Mouse (Mus musculus) lung, embryonic 15.5 days (tissue): Measurements from ENCODE around the gene Plbd2. TPM values are rescaled to one million over a fixed set of nuclear protein-coding genes. Genes with fewer than 3 reads are reported as not detected.

ENCODE experiments used
- ATAC-seq: fragments of 200-750 bp; cut with Nextera tagmentation; 2 replicates; pipeline ENCODE4 v1.8.0; 2017; ENCODE audit warnings: moderate number of reproducible peaks, borderline replicate concordance; ENCODE audit not compliant: low FRiP score, low TSS enrichment; ENCODE audit errors: extremely low read depth
- H3K27ac ChIP-seq: fragments of 300-500 bp; sonication (generic); 2 replicates; pipeline ENCODE4 v1.5.1; 2015; ENCODE audit warnings: moderate library complexity, mild to moderate bottlenecking, inconsistent platforms
- H3K27me3 ChIP-seq: fragments of 300-500 bp; sonication (generic); 2 replicates; pipeline ENCODE4 v1.6.1; 2015; ENCODE audit warnings: inconsistent platforms
- H3K36me3 ChIP-seq: fragments of 300-500 bp; sonication (generic); 2 replicates; pipeline ENCODE4 v1.6.1; 2015; ENCODE audit warnings: inconsistent platforms
- H3K4me1 ChIP-seq: fragments of 300-500 bp; sonication (generic); 2 replicates; pipeline ENCODE4 v1.6.1; 2015; ENCODE audit warnings: inconsistent platforms
- H3K4me2 ChIP-seq: fragments of 300-500 bp; sonication (generic); 2 replicates; pipeline ENCODE4 v1.6.1; 2015; ENCODE audit warnings: inconsistent platforms, mild to moderate bottlenecking, moderate library complexity
- H3K4me3 ChIP-seq: fragments of 300-500 bp; sonication (generic); 2 replicates; pipeline ENCODE4 v1.5.1; 2015; ENCODE audit warnings: mild to moderate bottlenecking, inconsistent platforms
- H3K9ac ChIP-seq: fragments of 300-500 bp; sonication (generic); 2 replicates; pipeline ENCODE4 v1.6.1; 2015; ENCODE audit warnings: inconsistent platforms
- H3K9me3 ChIP-seq: fragments of 300-500 bp; sonication (generic); 2 replicates; pipeline ENCODE4 v1.6.1; 2016; ENCODE audit warnings: inconsistent platforms
- WGBS: fragments of 180-500 bp; shearing (Covaris S2); methylation state at CpG from one replicate; pipeline ENCODE4 v1.1.7; 2015; 5-methylcytosine and 5-hydroxymethylcytosine counted together
- polyA plus RNA-seq: library from polyadenylated mRNA; unstranded; fragments of >200 nt; fragmentation: Nextera tagmentation; extraction: Ambion mirVana; gene quantifications from 2 replicates; pipeline ENCODE4 v1.2.1, GENCODE M21; 2015

Plbd2 gene
- 52.6 and 56.1 TPM in 2 replicates for polyA plus RNA-seq

DNA sequence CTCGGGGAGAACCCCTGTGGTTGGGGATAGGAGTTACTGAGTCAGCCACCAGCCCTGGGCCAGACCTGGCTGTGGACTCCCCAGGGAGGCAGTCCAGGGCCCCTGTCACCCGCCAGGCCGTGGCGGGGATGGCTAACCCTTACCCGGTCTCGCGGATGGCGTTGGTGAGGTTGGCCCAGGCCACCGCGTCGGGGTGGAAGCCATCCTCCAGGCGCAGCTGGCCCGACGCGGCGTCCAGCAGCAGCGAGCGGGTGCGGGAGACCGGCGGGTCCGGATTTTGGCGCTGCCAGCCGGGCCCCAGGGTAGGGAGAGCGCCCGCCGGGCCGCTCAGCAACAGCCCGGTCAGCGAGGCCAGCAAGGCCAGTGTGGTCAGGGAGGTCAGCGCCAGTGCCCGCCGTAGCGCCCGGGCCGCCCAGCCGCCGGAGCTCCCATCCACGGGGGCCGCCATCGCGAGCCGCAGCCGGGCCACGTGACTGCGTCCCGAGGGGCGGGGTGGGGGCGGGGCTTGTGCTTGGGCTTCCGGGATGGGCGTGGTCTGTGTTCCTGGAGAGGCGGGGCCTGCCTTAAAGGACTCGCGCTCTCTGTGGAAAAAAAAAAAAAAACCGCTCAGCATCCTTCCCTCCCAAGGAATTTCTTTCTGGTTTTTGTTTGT, at the start of gene Plbd2:
TSS of gene Plbd2 (minus strand) at position 482 of the 652 bp plus-strand sequence.
- Histone ChIP-seq H3K36me3 (no peaks in the 10 kb centered on the region), H3K4me3 (peak within 1 kb of the TSS; percentile 83), H3K4me1 (peaks cover 29% of the 10 kb centered on the region), H3K27me3 (no peaks in the 10 kb centered on the region), H3K27ac (no peak within 1 kb of the TSS), H3K9me3 (no peaks in the 10 kb centered on the region), H3K4me2 (peak within 1 kb of the TSS; percentile 92), H3K9ac (peak within 1 kb of the TSS; percentile 73)
- peak; percentile 77 for ATAC-seq
- WGBS: under 1% methylated on average over 55 of the region's 55 CpGs

DNA sequence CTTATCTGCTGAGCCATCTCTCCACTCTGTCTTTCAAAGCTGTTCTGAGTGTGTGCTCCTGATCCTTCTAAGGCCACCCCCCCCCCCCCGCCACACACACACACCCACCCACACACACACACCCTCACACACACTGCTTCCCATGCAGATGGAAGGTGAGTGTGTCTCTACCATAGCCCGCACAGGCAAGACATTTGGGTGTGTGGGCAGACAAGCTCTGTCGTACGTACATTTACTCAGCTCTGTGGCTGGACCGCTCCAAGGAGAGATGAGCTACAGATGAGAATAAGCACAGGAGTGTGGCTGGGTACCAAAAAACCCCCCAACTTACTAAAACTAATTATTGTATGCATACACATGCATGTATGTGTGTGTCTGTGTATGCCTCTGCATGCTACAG, 47.2 kb upstream of the Plbd2 start:
- H3K4me3 ChIP-seq: no peak overlapping the region
- no peaks in the 10 kb centered on the region for H3K4me1 ChIP-seq
- no peak for ATAC-seq
- H3K4me2 ChIP-seq: no peak overlapping the region
- no peak overlapping the region for H3K27ac ChIP-seq
- H3K36me3 ChIP-seq: peaks cover 15% of the 10 kb centered on the region; the same call in 1 of the 2 replicates
- no peaks in the 10 kb centered on the region for H3K9me3 ChIP-seq
- 93% methylated on average over 5 of the region's 5 CpGs for WGBS
- H3K27me3 ChIP-seq: no peaks in the 10 kb centered on the region
- no peak overlapping the region for H3K9ac ChIP-seq

DNA sequence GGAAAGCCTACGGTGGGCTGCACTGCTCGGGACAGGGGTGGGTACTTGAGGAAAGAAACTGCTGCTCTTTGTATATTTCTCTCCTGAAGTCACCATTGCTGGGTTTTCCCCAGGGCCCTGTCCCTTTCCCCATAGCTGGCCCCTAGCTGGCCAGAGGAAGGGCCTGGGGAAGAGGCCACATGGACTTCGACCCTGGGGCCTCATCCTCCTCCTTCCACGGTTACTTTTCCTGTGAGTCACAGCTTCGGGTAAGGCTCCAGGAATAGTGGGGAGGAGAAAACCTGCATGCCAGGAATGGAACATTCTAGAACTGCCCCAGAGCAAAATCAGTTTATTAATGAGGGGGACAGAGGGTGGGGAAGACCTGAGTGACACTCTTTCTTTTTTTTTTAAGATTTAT, 46.7 kb upstream of the Plbd2 start:
- no peaks in the 10 kb centered on the region for H3K27me3 ChIP-seq
- no peak for ATAC-seq
- no peak overlapping the region for H3K4me2 ChIP-seq
- no peak overlapping the region for H3K4me3 ChIP-seq
- H3K36me3 ChIP-seq: peaks cover 15% of the 10 kb centered on the region; the same call in 1 of the 2 replicates
- no peaks in the 10 kb centered on the region for H3K4me1 ChIP-seq
- 66% methylated on average over 5 of the region's 5 CpGs for WGBS
- H3K9ac ChIP-seq: no peak overlapping the region
- H3K9me3 ChIP-seq: no peaks in the 10 kb centered on the region
- no peak overlapping the region for H3K27ac ChIP-seq

DNA sequence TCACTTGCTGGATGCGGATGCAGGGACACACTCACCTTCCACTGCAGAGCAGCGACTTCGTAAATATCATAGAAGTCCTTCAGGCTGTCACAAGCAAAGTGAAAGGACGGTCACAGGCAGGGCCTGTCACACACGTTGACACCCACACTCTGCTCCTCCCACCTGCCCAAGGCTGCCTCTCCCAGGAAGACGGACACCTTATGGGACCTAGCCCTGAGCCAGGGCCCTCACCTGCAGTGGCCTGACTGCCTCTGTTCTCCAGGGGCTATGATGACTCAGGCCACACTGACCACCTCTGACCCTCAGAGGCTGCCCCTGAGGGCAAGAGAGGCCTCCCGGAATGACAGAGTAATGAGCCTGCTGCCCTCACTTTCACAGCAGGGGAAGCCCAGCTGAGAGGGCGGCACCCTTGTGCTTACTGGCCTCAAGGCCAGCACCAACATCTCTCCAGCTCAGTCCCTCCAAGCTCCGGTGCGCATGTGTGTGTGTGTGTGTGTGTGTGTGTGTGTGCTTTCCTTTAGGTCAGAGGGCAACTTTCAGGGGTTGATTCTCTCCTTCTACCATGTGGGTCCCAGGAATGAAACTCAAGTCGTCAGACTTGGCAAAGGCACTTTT, 44.9 kb upstream of the Plbd2 start:
- no peak overlapping the region for H3K27ac ChIP-seq
- H3K9ac ChIP-seq: no peak overlapping the region
- no peak for ATAC-seq
- H3K4me2 ChIP-seq: no peak overlapping the region
- H3K36me3 ChIP-seq: peaks cover 9% of the 10 kb centered on the region; the same call in 1 of the 2 replicates
- no peak overlapping the region for H3K4me3 ChIP-seq
- no peaks in the 10 kb centered on the region for H3K9me3 ChIP-seq
- H3K4me1 ChIP-seq: no peaks in the 10 kb centered on the region
- no peaks in the 10 kb centered on the region for H3K27me3 ChIP-seq
- WGBS: 61% methylated on average over 11 of the region's 11 CpGs

DNA sequence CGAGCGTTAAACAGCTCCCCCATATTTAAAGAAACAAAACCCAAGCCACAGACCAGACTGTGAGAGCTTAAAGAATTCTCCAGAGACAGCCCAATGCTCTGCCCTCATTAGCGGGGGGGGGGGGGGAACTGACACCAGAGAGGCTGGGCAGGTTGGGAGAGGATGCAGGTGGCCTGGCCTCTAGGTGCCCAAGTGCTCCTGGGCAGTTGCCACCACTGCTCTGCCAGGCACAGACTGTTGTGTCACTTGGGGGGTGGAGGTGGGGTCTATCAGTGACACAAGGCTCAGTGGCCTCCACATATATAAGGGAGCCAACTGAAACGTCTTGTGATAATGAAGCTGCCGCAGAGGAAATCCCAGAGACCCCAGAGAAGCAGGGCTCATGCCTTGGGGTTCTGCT, 33.2 kb upstream of the Plbd2 start:
- H3K36me3 ChIP-seq: peaks cover 21% of the 10 kb centered on the region
- no peaks in the 10 kb centered on the region for H3K9me3 ChIP-seq
- H3K4me2 ChIP-seq: no peak overlapping the region
- no peak overlapping the region for H3K4me3 ChIP-seq
- 0 out of 2 replicates have a peak overlapping the region, but pooled peaks have one; percentile 29 for H3K27ac ChIP-seq
- no peak for ATAC-seq
- 66% methylated on average over 5 of the region's 5 CpGs for WGBS
- no peak overlapping the region for H3K9ac ChIP-seq
- H3K27me3 ChIP-seq: no peaks in the 10 kb centered on the region
- peaks cover 19% of the 10 kb centered on the region for H3K4me1 ChIP-seq

DNA sequence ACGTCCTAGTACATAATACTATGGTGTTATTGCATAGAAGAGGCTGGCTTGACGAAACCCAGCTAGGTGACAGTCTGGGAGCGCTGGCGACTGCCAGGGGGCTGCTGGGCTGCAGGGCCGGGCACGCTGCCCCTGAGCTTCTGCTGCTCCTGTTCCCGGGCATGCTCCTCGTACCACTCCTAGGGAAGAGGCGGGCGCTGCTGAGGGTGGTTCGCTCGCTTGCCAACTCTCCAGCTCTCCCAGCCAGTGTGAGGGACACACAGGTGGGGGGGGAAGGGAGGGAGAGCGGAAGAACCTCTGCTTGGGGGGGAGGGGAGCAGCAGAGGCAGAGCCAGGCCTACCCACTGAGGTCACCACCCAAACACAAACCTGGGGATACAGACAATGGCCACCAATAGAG, 32.6 kb upstream of the Plbd2 start:
- no peaks in the 10 kb centered on the region for H3K27me3 ChIP-seq
- no peak overlapping the region for H3K4me2 ChIP-seq
- WGBS: 83% methylated on average over 12 of the region's 13 CpGs
- H3K36me3 ChIP-seq: peaks cover 21% of the 10 kb centered on the region
- peak overlapping the region; percentile 29; the same call in 1 of the 2 replicates for H3K27ac ChIP-seq
- H3K9ac ChIP-seq: no peak overlapping the region; the same call in 1 of the 2 replicates
- peaks cover 19% of the 10 kb centered on the region for H3K4me1 ChIP-seq
- H3K9me3 ChIP-seq: no peaks in the 10 kb centered on the region
- no peak for ATAC-seq
- H3K4me3 ChIP-seq: no peak overlapping the region

DNA sequence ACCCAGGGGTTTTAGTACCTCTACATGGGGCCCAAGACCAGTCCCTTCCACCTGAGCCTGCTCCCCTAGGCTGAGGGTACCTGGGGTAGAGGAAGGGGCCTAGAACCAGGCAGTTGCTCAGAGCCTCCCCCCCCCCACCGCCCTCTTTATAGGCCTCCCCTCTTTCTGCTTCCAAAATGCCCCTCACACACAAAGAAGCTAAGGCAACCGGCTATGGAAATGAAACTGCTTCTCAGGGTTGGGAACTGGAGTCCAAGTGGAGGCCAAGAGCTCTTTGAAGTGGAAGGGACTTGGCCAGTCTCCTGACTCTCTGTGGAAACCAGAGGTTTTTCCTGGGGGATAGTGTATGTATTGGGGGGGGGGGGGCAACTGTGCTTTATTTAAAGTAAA, 31.3 kb upstream of the Plbd2 start:
- Histone ChIP-seq H3K9ac (no peak overlapping the region), H3K9me3 (no peaks in the 10 kb centered on the region), H3K36me3 (peaks cover 13% of the 10 kb centered on the region), H3K27me3 (no peaks in the 10 kb centered on the region), H3K27ac (peak overlapping the region; percentile 62), H3K4me2 (no peak overlapping the region), H3K4me1 (peaks cover 19% of the 10 kb centered on the region), H3K4me3 (no peak overlapping the region)
- ATAC-seq: no peak
- WGBS: 17% methylated on average over 2 of the region's 2 CpGs

DNA sequence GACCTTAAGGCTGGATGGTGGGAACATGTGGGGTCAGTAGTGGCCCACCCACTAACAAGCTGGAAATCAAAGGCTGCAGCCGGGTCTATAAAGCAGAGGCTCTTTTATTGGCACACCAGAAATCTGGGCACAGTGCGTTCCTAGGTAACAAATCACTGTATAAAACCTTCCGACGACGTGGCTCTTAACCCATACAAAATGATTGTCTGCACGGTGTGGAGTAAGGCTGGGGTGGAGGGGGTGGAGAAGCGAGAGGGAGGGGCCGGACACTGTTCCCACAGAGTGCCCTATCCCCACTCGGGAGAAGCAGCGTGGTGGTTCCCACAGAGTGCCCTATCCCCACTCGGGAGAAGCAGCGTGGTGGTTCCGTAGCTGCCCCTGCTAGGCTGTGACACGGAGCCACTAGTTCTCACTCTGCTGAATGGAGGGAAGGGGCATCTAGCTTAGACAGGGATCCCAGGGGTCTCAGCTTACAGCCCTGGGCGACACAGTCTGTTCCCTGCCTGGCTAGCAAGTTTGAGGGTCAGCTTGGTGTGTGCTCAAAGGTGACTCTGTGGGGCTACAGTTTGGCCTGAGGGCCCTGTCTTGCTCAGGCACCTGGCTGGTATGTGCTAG, 30.8 kb upstream of the Plbd2 start:
- peak overlapping the region; percentile 62 for H3K27ac ChIP-seq
- no peak overlapping the region for H3K4me3 ChIP-seq
- no peak overlapping the region for H3K4me2 ChIP-seq
- H3K36me3 ChIP-seq: peaks cover 13% of the 10 kb centered on the region
- WGBS: 68% methylated on average over 15 of the region's 15 CpGs
- no peaks in the 10 kb centered on the region for H3K27me3 ChIP-seq
- peaks cover 19% of the 10 kb centered on the region for H3K4me1 ChIP-seq
- H3K9ac ChIP-seq: no peak overlapping the region
- H3K9me3 ChIP-seq: no peaks in the 10 kb centered on the region
- no peak for ATAC-seq

DNA sequence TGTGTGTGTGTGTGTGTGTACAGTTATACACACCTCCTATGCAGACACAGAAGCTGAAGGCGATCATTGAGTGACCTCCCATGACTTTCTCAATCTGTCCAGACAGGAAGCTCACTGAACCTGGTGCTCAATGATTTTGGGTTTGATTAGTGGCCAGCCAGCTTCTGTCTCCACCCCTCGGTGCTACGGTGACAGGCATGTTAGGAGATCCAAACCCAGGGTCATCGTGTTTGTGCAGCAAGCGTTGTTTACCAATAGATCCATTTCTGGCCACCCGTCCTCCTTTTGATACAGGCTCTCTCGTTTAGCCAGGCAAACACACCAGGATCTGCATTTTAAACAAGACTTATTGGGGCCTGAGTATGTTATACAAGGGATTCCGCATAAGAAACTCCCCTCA, 28.2 kb upstream of the Plbd2 start:
- Histone ChIP-seq H3K4me1 (peaks cover 19% of the 10 kb centered on the region), H3K9ac (no peak overlapping the region), H3K36me3 (no peaks in the 10 kb centered on the region), H3K9me3 (no peaks in the 10 kb centered on the region), H3K27me3 (no peaks in the 10 kb centered on the region), H3K4me2 (no peak overlapping the region), H3K4me3 (no peak overlapping the region), H3K27ac (no peak overlapping the region)
- WGBS: 74% methylated on average over 8 of the region's 8 CpGs
- no peak for ATAC-seq

DNA sequence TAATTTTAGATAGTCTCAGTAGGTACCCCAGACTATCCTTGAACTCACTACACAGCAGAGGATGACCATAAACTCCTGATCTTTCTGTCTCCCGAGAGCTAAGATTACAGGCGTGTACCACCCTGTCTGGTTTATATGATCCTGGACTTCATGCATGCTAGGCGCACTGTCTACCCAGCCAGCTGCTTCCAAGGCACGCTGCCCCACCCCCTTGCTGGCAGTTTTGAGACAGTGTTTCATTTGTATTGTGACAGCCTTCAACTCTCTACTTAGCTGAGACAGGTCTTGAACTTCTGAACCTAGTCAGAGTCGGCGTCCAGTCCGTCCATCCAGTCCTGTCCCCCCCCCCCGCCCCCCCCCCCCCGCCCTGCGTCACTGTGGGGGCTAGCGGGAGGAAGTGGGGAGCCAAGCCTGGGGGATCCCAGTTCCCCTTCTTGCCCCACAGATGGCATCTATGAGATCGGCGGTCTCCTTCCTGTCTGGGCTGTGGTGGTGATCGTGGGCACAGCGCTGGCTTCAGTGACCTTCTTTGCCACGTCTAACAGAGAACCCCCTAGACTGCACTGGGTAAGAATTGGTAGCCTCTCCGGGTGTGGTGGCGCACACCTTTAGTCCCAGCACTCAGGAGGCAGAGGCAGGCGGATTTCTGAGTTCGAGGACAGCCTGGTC, 24.0 kb upstream of the Plbd2 start:
- H3K36me3 ChIP-seq: peaks cover 7% of the 10 kb centered on the region
- 79% methylated on average over 16 of the region's 20 CpGs for WGBS

DNA sequence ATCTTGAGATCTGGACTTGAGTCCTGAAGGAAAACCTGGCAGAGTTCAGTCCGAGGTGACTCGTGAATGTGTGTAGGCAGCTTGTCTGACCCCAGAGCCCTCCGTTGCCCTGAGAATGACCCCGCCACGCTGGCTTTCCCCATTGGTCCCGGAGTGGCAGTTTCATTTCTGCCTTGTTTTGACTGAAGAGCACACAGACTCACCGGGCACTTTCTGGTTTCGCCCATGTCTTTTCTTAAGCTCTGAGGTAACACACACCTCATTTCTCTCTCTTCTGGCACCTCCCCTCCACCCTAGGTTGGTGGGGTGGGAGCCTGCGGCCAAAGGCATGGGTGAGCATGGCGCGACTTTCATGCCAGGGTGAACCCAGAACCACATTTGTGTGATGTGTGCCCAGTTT, 22.9 kb upstream of the Plbd2 start:
- H3K4me3 ChIP-seq: no peak overlapping the region
- 48% methylated on average over 11 of the region's 11 CpGs for WGBS
- no peak overlapping the region for H3K4me2 ChIP-seq
- no peaks in the 10 kb centered on the region for H3K27me3 ChIP-seq
- no peak overlapping the region for H3K27ac ChIP-seq
- no peaks in the 10 kb centered on the region for H3K4me1 ChIP-seq
- ATAC-seq: no peak
- H3K36me3 ChIP-seq: peaks cover 15% of the 10 kb centered on the region
- H3K9ac ChIP-seq: no peak overlapping the region
- H3K9me3 ChIP-seq: no peaks in the 10 kb centered on the region

More for the DNA sequence above, 24.0 kb upstream of the Plbd2 start:
- Histone ChIP-seq H3K4me1 (no peaks in the 10 kb centered on the region), H3K4me3 (no peak overlapping the region), H3K9ac (no peak overlapping the region), H3K27me3 (no peaks in the 10 kb centered on the region), H3K9me3 (no peaks in the 10 kb centered on the region), H3K4me2 (no peak overlapping the region), H3K27ac (no peak overlapping the region)
- no peak for ATAC-seq

DNA sequence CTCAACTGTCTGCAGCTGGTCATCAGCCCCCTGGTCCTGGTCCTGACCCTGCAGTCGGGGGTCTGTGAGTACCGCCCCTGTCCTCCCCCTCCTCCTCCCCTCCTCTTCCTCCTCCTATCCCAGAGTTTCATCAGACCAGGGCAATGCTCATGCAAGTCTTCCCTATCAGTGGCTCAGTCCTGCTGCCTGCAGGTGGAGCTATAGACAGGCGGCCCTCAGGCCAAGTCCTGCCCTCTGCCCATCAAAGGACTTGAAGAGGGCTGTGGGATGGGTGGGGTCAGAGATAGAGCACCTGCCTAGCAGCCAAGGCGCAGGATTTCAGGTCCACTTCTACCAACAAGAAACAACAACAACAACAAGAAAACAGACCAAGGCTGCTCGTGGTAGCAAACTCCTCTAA, 22.3 kb upstream of the Plbd2 start:
- H3K9ac ChIP-seq: no peak overlapping the region
- 23% methylated on average over 5 of the region's 5 CpGs for WGBS
- no peaks in the 10 kb centered on the region for H3K27me3 ChIP-seq
- H3K4me1 ChIP-seq: no peaks in the 10 kb centered on the region
- H3K4me2 ChIP-seq: no peak overlapping the region
- no peak overlapping the region for H3K4me3 ChIP-seq
- H3K27ac ChIP-seq: no peak overlapping the region
- H3K9me3 ChIP-seq: no peaks in the 10 kb centered on the region
- peaks cover 15% of the 10 kb centered on the region for H3K36me3 ChIP-seq
- ATAC-seq: no peak
